Mouse (Mus musculus) neural tube, embryonic 14.5 days (tissue): ENCODE measurements around the gene Inafm2. TPM values are rescaled to one million over a fixed set of nuclear protein-coding genes. Genes with fewer than 3 reads are reported as not detected.

ENCODE experiments used
- ATAC-seq: fragments of 200-750 bp; cut with Nextera tagmentation; 2 replicates; pipeline ENCODE4 v1.8.0; 2017; ENCODE audit warnings: low read depth, mild to moderate bottlenecking, moderate TSS enrichment, moderate library complexity
- H3K27ac ChIP-seq: fragments of 300-500 bp; sonication (generic); 2 replicates; pipeline ENCODE4 v1.5.1; 2014; ENCODE audit warnings: low read depth, mild to moderate bottlenecking, control low read depth, low read length, moderate library complexity, mixed read lengths
- H3K27me3 ChIP-seq: fragments of 300-500 bp; sonication (generic); 2 replicates; pipeline ENCODE4 v1.6.1; 2014; ENCODE audit warnings: low read length; ENCODE audit not compliant: control insufficient read depth, insufficient read depth
- H3K36me3 ChIP-seq: fragments of 300-500 bp; sonication (generic); 2 replicates; pipeline ENCODE4 v1.6.1; 2014; ENCODE audit warnings: low read length, mixed read lengths; ENCODE audit not compliant: control insufficient read depth, insufficient read depth
- H3K4me1 ChIP-seq: fragments of 300-500 bp; sonication (generic); 2 replicates; pipeline ENCODE4 v1.6.1; 2014; ENCODE audit warnings: low read length; ENCODE audit not compliant: control insufficient read depth, insufficient read depth
- H3K4me2 ChIP-seq: fragments of 300-500 bp; sonication (generic); 2 replicates; pipeline ENCODE4 v1.6.1; 2014; ENCODE audit warnings: mild to moderate bottlenecking, low read depth, low read length, control low read depth
- H3K4me3 ChIP-seq: fragments of 300-500 bp; sonication (generic); 2 replicates; pipeline ENCODE4 v1.5.1; 2014; ENCODE audit warnings: low read depth, low read length, control low read depth, mixed read lengths
- H3K9ac ChIP-seq: fragments of 300-500 bp; sonication (generic); replicated peaks from 2 replicates; pipeline ENCODE4 v1.6.1; 2014; ENCODE audit warnings: low read depth, mild to moderate bottlenecking, control low read depth, low read length, mixed read lengths
- H3K9me3 ChIP-seq: fragments of 300-500 bp; sonication (generic); 2 replicates; pipeline ENCODE4 v1.6.1; 2016; ENCODE audit warnings: low read length; ENCODE audit not compliant: control insufficient read depth
- WGBS: fragments of 180-500 bp; shearing (Covaris S2); extraction: QIAGEN DNeasy Blood & Tissue Kit; methylation state at CpG from one replicate; pipeline ENCODE4 v1.1.7; 2014; 5-methylcytosine and 5-hydroxymethylcytosine counted together
- polyA plus RNA-seq: library from polyadenylated mRNA; unstranded; fragments of >200 nt; fragmentation: Nextera tagmentation; extraction: Ambion mirVana; gene quantifications from 2 replicates; pipeline ENCODE4 v1.2.1, GENCODE M21; 2014

The Inafm2 gene
- polyA plus RNA-seq, 1 experiment from 2014 or later = 32.3 TPM

GRCm38 (mm10) chr2:118702883-118703761, 42.4 kb upstream of the Inafm2 start:
- no peaks in the 10 kb centered on the region for H3K9me3 ChIP-seq
- no peak overlapping the region for H3K27ac ChIP-seq
- peaks cover 18% of the 10 kb centered on the region for H3K4me1 ChIP-seq
- WGBS = 1% methylated on average over 86 of the region's 93 CpGs
- peak overlapping the region; percentile 17 for H3K4me3 ChIP-seq
- H3K36me3 ChIP-seq = no peaks in the 10 kb centered on the region
- peak; percentile 25; the same call in 1 of the 2 replicates for ATAC-seq
- H3K27me3 ChIP-seq = peaks cover 73% of the 10 kb centered on the region
- H3K4me2 ChIP-seq = peak overlapping the region; percentile 57
- 0 out of 2 replicates have a peak overlapping the region, but pooled peaks have one; percentile 21 for H3K9ac ChIP-seq

GRCm38 (mm10) chr2:118703913-118704730, 41.4 kb upstream of the Inafm2 start, which contains the start of gene Ankrd63:
Gene Ankrd63, minus strand, starts transcription at chr2:118703963.
- Histone ChIP-seq H3K27me3 (peaks cover 77% of the 10 kb centered on the region), H3K36me3 (no peaks in the 10 kb centered on the region), H3K4me3 (peak within 1 kb of the TSS; percentile 17), H3K4me1 (peaks cover 18% of the 10 kb centered on the region), H3K9me3 (no peaks in the 10 kb centered on the region), H3K27ac (no peak within 1 kb of the TSS), H3K9ac (0 out of 2 replicates have a peak within 1 kb of the TSS, but pooled peaks have one; percentile 21), H3K4me2 (peak within 1 kb of the TSS; percentile 57)
- under 1% methylated on average over 50 of the region's 50 CpGs for WGBS
- no peak for ATAC-seq

GRCm38 (mm10) chr2:118706436-118706835, 39.1 kb upstream of the Inafm2 start:
- Histone ChIP-seq H3K27me3 (peaks cover 76% of the 10 kb centered on the region), H3K9me3 (no peaks in the 10 kb centered on the region), H3K36me3 (no peaks in the 10 kb centered on the region), H3K9ac (no peak overlapping the region), H3K4me2 (no peak overlapping the region), H3K4me3 (no peak overlapping the region), H3K27ac (no peak overlapping the region), H3K4me1 (peaks cover 21% of the 10 kb centered on the region)
- no peak for ATAC-seq
- 10% methylated on average over 6 of the region's 6 CpGs for WGBS

GRCm38 (mm10) chr2:118708472-118708871, 37.1 kb upstream of the Inafm2 start:
- H3K4me2 ChIP-seq = no peak overlapping the region
- no peak overlapping the region for H3K9ac ChIP-seq
- no peaks in the 10 kb centered on the region for H3K9me3 ChIP-seq
- H3K4me3 ChIP-seq = no peak overlapping the region
- H3K27me3 ChIP-seq = peaks cover 62% of the 10 kb centered on the region
- H3K36me3 ChIP-seq = no peaks in the 10 kb centered on the region
- H3K27ac ChIP-seq = no peak overlapping the region
- WGBS = 87% methylated on average over 4 of the region's 4 CpGs
- peaks cover 11% of the 10 kb centered on the region for H3K4me1 ChIP-seq
- no peak for ATAC-seq

- Histone ChIP-seq H3K4me3 (no peak overlapping the region), H3K27me3 (peaks cover 61% of the 10 kb centered on the region), H3K36me3 (no peaks in the 10 kb centered on the region), H3K27ac (no peak overlapping the region), H3K9me3 (no peaks in the 10 kb centered on the region), H3K4me1 (peaks cover 3% of the 10 kb centered on the region; the same call in 1 of the 2 replicates), H3K9ac (no peak overlapping the region), H3K4me2 (no peak overlapping the region)
- WGBS = 29% methylated on average over 4 of the region's 4 CpGs
- no peak for ATAC-seq
Observed at GRCm38 (mm10) chr2:118709655-118710221, 35.8 kb upstream of the Inafm2 start.

GRCm38 (mm10) chr2:118711038-118711494, 34.5 kb upstream of the Inafm2 start:
- under 1% methylated on average over 35 of the region's 36 CpGs for WGBS
- peaks cover 3% of the 10 kb centered on the region; the same call in 1 of the 2 replicates for H3K4me1 ChIP-seq

DNA sequence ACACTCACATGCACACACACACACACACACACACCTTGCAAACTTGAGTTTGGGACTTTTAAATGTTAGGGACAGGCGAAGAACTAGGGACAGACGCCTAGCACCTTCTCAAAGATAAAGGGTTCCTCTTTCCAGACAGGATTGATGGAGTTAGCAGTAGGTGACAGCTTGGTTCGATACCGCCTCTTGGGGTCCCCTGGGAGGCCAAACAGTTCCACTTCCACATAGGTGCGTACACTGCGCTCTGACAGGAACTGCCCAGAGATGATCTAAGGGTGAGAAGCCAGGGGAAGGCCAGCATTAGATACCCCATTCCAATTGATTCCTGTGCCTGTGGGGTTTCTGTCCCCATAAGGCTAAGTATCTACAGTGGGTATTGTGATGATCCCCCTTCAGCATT, 31.9 kb upstream of the Inafm2 start:
- no peak for ATAC-seq
- H3K4me2 ChIP-seq = no peak overlapping the region
- no peak overlapping the region for H3K9ac ChIP-seq
- peaks cover 28% of the 10 kb centered on the region for H3K27me3 ChIP-seq
- no peak overlapping the region for H3K4me3 ChIP-seq
- H3K36me3 ChIP-seq = no peaks in the 10 kb centered on the region
- H3K27ac ChIP-seq = no peak overlapping the region
- peaks cover 3% of the 10 kb centered on the region; the same call in 1 of the 2 replicates for H3K4me1 ChIP-seq
- H3K9me3 ChIP-seq = no peaks in the 10 kb centered on the region
- whole genome bisulfite sequencing = 85% methylated on average over 6 of the region's 6 CpGs

More at GRCm38 (mm10) chr2:118711038-118711494, 34.5 kb upstream of the Inafm2 start:
- no peaks in the 10 kb centered on the region for H3K36me3 ChIP-seq
- peak overlapping the region; percentile 36 for H3K4me3 ChIP-seq
- H3K4me2 ChIP-seq = peak overlapping the region; percentile 82
- H3K9ac ChIP-seq = peak overlapping the region; percentile 30; the same call in 1 of the 2 replicates
- peaks cover 49% of the 10 kb centered on the region for H3K27me3 ChIP-seq
- ATAC-seq = peak; percentile 85
- H3K27ac ChIP-seq = no peak overlapping the region
- H3K9me3 ChIP-seq = no peaks in the 10 kb centered on the region

DNA sequence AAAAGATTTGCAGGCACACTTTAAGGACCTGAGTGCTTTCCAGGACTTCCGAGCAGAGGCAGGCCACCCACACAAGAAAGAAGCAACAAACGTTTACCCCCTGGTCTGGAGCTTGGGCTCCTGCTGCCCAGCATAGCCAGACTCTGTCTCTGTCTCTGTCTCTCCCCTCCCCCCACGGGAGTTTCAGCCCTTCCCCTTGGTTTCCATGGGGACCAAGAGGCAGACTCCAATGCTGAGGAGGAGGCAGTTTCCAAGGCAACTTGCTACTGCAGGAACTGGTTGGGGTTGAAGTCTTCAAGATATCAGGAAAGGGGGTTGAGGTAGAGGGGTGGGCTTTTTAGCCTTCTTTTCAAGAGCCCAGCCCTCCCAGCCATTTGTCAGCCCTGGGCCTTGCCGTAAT, 31.3 kb upstream of the Inafm2 start:
- WGBS = 22% methylated on average over 4 of the region's 4 CpGs
- Histone ChIP-seq H3K4me2 (no peak overlapping the region), H3K27me3 (peaks cover 25% of the 10 kb centered on the region), H3K36me3 (no peaks in the 10 kb centered on the region), H3K27ac (no peak overlapping the region), H3K4me1 (peaks cover 3% of the 10 kb centered on the region; the same call in 1 of the 2 replicates), H3K9ac (no peak overlapping the region), H3K9me3 (no peaks in the 10 kb centered on the region), H3K4me3 (no peak overlapping the region)
- ATAC-seq = peak; percentile 28; the same call in 1 of the 2 replicates
